Mouse (Mus musculus): ENCODE measurements at regions not wholly inside any gene's neighbourhood (a gene's known extent, or its start where the extent isn't known, plus 50 kb on each side); places are given as distances from the start of the nearest gene placed in this dataset.

DNA sequence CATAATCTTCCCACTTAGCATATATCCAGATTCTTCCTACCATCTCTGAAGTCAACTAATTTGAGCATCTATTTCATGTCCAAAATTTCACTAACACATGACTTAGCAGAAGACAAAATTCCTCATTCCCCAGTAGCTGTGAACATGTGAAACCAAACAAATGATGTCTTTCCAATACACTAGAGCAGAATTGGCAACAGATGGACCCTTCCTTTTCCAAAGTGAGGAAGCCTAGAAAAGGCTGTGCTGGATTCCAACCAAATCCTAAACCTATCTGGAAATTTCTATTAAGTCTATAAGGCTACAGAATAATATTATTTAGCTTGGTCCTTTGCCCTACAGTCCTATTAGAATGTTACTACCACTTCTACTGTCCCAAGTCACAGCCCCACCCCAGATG lies 253.3 kb downstream of the Olfm4 start:
- no peak for TF ChIP-seq POLR2A (IDR thresholded peaks at IDR 0.05; ENCODE audit: low read depth, low read length)
- TF ChIP-seq CTCF (IDR thresholded peaks at IDR 0.05; ENCODE audit: borderline replicate concordance, insufficient read depth, low read length) = no peak
